Mouse (Mus musculus) small intestine, adult 2 months (tissue): Measurements from ENCODE around the gene Clec2h.
"Not testable (repeated sequence)": the region's sequence is repeated elsewhere in the genome, so short reads cannot be mapped to it uniquely, and the experiment has no call there.

Experiments
- CTCF ChIP-seq: fragments of 200-500 bp; IDR thresholded peaks from 2 replicates; pipeline ENCODE4 v1.5.1; 2012; ENCODE audit warnings: low read depth, mild to moderate bottlenecking, control low read depth, inconsistent platforms, low read length, moderate library complexity, mixed read lengths; ENCODE audit not compliant: insufficient replicate concordance, insufficient read length; ENCODE audit errors: extremely low read depth
- POLR2A ChIP-seq: fragments of 200-500 bp; IDR thresholded peaks from 2 replicates; pipeline ENCODE4 v1.6.1; 2012; ENCODE audit warnings: low read depth, mild to moderate bottlenecking, control low read depth, inconsistent platforms, low read length, moderate library complexity

DNA sequence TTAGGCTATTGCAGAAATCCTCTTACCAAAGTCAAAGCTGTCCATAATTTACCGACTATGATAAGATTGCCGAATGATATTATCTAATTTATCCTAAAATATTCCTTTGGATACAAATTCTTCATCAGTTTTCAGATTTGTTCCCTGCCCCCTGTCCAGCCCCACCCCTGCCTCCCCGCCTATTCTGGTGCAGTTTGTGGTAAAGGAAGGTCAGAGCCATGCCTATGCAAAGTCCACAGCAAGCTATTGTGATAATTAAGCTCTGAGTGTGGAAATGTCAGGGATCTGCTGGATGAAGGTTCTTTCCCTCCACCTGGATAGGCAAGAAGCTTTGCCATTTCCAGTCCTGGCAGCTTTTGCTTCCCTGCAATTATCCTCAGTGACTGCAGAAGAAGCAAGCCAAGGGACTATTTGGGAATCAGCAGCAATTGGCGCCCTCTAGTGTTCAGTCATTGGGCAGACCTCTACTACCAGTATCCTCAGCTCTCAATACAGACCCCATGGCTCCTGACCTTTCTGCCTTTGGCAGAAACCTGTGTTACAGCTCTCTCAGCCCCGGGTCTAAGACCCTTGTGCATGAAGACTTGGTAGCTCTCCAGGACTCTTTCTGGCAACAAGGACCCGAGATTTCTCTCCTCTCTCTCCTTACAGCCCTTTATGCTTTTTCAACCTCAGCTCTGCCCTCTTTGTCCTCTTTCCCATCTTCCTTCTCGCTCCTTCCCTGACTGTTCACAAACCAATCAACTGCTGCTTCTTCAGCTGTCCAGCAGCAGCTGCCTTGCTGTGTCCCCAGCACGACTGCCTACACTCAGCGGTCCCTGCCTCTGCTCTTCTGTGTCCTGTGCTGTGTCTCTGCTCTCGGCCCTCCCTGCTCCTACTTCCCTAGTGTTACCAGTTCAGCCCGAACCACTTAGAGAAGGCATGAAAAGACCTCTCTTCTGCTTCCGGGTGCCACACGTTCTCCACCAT is 32.1 kb upstream of the Clec2h start:
- not testable (repeated sequence) for TF ChIP-seq POLR2A
- TF ChIP-seq CTCF: peak; percentile 51; the same call in 1 of the 2 replicates
